Mouse (Mus musculus): ENCODE measurements at regions not wholly inside any gene's neighbourhood (a gene's known extent, or its start where the extent isn't known, plus 50 kb on each side); places are given as distances from the start of the nearest gene placed in this dataset.
"Not testable (repeated sequence)": the region's sequence is repeated elsewhere in the genome, so short reads cannot be mapped to it uniquely, and the experiment has no call there.

- DNase-seq (ENCODE audit: low spot score) (no peak), ATAC-seq (replicated peaks; ENCODE audit: low FRiP score) (no peak)
- H3K9ac ChIP-seq (ENCODE audit: low read depth, low read length), result no peak overlapping the region
- no peaks in the 10 kb centered on the region for H3K36me3 ChIP-seq (ENCODE audit: control insufficient read depth, insufficient read depth, low read length)
- no peaks in the 10 kb centered on the region for H3K4me1 ChIP-seq (replicated peaks; ENCODE audit: control insufficient read depth, insufficient read depth, low read length)
- H3K4me2 ChIP-seq, result no peak overlapping the region
- H3K9me3 ChIP-seq (ENCODE audit: control insufficient read depth, low read length), result no peaks in the 10 kb centered on the region
- H3K4me3 ChIP-seq (ENCODE audit: low read depth, low read length), result no peak overlapping the region
- WGBS, result 74% methylated on average over 3 of the region's 3 CpGs
- H3K27ac ChIP-seq (ENCODE audit: low read depth, low read length), result no peak overlapping the region
- H3K27me3 ChIP-seq (replicated peaks; ENCODE audit: control insufficient read depth, insufficient read depth, low read length), result no peaks in the 10 kb centered on the region
Measured at GRCm38 (mm10) chr2:48349794-48350193, 464.1 kb upstream of the Acvr2a start.

DNA sequence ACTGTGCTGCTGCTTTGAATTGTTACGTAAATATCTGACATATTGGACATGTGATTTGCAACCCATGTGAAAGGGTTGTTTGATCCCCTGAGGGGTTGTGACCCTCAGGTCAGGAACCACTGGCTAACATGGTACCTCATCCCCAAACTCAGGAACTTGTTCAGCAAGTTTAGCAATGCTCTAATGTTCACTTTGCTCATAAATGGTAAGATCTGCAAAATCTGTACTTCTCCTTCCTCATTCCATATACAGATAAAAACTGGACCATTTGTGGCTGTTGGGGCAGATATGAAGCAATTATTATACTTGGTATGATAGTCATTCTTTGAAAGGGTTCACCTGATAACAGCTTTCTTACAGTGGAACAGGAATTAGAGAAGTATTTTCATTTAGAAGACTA is 463.7 kb upstream of the Acvr2a start:
- H3K4me3 ChIP-seq (ENCODE audit: low read depth, low read length), result no peak overlapping the region
- no peak overlapping the region for H3K9ac ChIP-seq (ENCODE audit: low read depth, low read length)
- DNase-seq (ENCODE audit: low spot score) (no peak), ATAC-seq (replicated peaks; ENCODE audit: low FRiP score) (no peak)
- no peaks in the 10 kb centered on the region for H3K27me3 ChIP-seq (replicated peaks; ENCODE audit: control insufficient read depth, insufficient read depth, low read length)
- H3K4me1 ChIP-seq (replicated peaks; ENCODE audit: control insufficient read depth, insufficient read depth, low read length), result no peaks in the 10 kb centered on the region
- no peak overlapping the region for H3K27ac ChIP-seq (ENCODE audit: low read depth, low read length)
- H3K4me2 ChIP-seq, result no peak overlapping the region
- no peaks in the 10 kb centered on the region for H3K36me3 ChIP-seq (ENCODE audit: control insufficient read depth, insufficient read depth, low read length)
- 84% methylated on average over 1 of the region's 1 CpGs for WGBS
- H3K9me3 ChIP-seq (ENCODE audit: control insufficient read depth, low read length), result no peaks in the 10 kb centered on the region

GRCm38 (mm10) chr2:48371572-48371971 is 442.3 kb upstream of the Acvr2a start:
- H3K4me1 ChIP-seq (replicated peaks; ENCODE audit: control insufficient read depth, insufficient read depth, low read length); DNase-seq (ENCODE audit: low spot score); H3K4me3 ChIP-seq (ENCODE audit: low read depth, low read length); H3K9me3 ChIP-seq (ENCODE audit: control insufficient read depth, low read length); H3K27ac ChIP-seq (ENCODE audit: low read depth, low read length); H3K4me2 ChIP-seq; H3K27me3 ChIP-seq (replicated peaks; ENCODE audit: control insufficient read depth, insufficient read depth, low read length); H3K36me3 ChIP-seq (ENCODE audit: control insufficient read depth, insufficient read depth, low read length); H3K9ac ChIP-seq (ENCODE audit: low read depth, low read length): not testable (repeated sequence)
- ATAC-seq (replicated peaks; ENCODE audit: low FRiP score), result 0 out of 2 replicates have a peak, but pooled peaks have one; percentile 41
- WGBS, result 53% methylated on average over 4 of the region's 4 CpGs

DNA sequence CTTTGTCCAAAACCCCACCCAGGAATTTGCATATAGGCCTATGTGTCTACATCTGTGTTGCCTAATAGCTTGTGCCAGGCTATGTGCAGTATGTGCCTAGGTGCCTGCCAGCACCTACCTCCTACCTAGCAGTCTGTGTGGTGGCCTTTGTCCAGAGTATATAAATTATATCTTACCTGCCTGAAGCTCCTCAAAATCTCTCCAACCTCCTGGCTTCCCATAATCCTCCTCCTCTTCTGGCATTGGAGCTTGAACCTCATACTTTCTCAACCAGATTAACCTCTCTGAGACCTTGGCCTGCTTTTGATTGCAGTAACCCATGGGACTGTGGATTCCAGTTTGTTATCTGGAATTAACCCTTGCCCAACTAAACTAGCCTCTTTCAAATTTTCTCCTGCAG is 440.8 kb upstream of the Acvr2a start:
- no peak overlapping the region for H3K27ac ChIP-seq (ENCODE audit: low read depth, low read length)
- DNase-seq (ENCODE audit: low spot score), result no peak
- no peaks in the 10 kb centered on the region for H3K27me3 ChIP-seq (replicated peaks; ENCODE audit: control insufficient read depth, insufficient read depth, low read length)
- H3K9me3 ChIP-seq (ENCODE audit: control insufficient read depth, low read length), result no peaks in the 10 kb centered on the region
- no peak overlapping the region for H3K4me2 ChIP-seq
- no peak for ATAC-seq (replicated peaks; ENCODE audit: low FRiP score)
- H3K4me1 ChIP-seq (replicated peaks; ENCODE audit: control insufficient read depth, insufficient read depth, low read length), result no peaks in the 10 kb centered on the region
- H3K4me3 ChIP-seq (ENCODE audit: low read depth, low read length), result no peak overlapping the region
- no peaks in the 10 kb centered on the region for H3K36me3 ChIP-seq (ENCODE audit: control insufficient read depth, insufficient read depth, low read length)
- no peak overlapping the region for H3K9ac ChIP-seq (ENCODE audit: low read depth, low read length)

GRCm38 (mm10) chr2:48374302-48374701 is 439.6 kb upstream of the Acvr2a start:
- Histone ChIP-seq H3K4me2 (no peak overlapping the region), H3K36me3 (ENCODE audit: control insufficient read depth, insufficient read depth, low read length) (no peaks in the 10 kb centered on the region), H3K27me3 (replicated peaks; ENCODE audit: control insufficient read depth, insufficient read depth, low read length) (no peaks in the 10 kb centered on the region), H3K27ac (ENCODE audit: low read depth, low read length) (no peak overlapping the region), H3K4me3 (ENCODE audit: low read depth, low read length) (no peak overlapping the region), H3K9ac (ENCODE audit: low read depth, low read length) (no peak overlapping the region), H3K9me3 (ENCODE audit: control insufficient read depth, low read length) (no peaks in the 10 kb centered on the region), H3K4me1 (replicated peaks; ENCODE audit: control insufficient read depth, insufficient read depth, low read length) (no peaks in the 10 kb centered on the region)
- 47% methylated on average over 4 of the region's 4 CpGs for WGBS
- DNase-seq (ENCODE audit: low spot score), result no peak
- no peak for ATAC-seq (replicated peaks; ENCODE audit: low FRiP score)

DNA sequence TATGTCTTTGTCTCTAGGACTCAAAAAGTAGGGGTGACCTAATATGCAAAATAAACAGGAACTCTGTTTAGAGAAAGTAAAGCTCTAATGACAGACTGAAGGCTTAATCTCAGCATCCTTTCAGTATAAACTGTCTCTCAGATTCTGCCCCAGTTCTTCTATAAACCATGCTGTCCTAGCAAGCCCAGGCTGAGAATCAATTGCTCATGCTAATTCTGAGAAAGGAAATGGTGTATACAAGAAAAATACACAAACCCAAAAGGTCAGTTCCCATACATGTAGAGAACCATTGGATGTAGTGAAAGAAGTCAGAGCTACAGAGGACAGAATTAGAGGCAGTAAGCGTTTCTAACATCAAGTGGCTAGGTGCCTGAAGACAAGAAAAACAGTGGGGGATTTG is 435.7 kb upstream of the Acvr2a start:
- DNase-seq (ENCODE audit: low spot score) (no peak), ATAC-seq (replicated peaks; ENCODE audit: low FRiP score) (no peak)
- Histone ChIP-seq H3K36me3 (ENCODE audit: control insufficient read depth, insufficient read depth, low read length) (no peaks in the 10 kb centered on the region), H3K4me2 (no peak overlapping the region), H3K9ac (ENCODE audit: low read depth, low read length) (no peak overlapping the region), H3K9me3 (ENCODE audit: control insufficient read depth, low read length) (no peaks in the 10 kb centered on the region), H3K4me3 (ENCODE audit: low read depth, low read length) (no peak overlapping the region), H3K27ac (ENCODE audit: low read depth, low read length) (no peak overlapping the region), H3K27me3 (replicated peaks; ENCODE audit: control insufficient read depth, insufficient read depth, low read length) (no peaks in the 10 kb centered on the region), H3K4me1 (replicated peaks; ENCODE audit: control insufficient read depth, insufficient read depth, low read length) (no peaks in the 10 kb centered on the region)
- WGBS, result 86% methylated on average over 1 of the region's 1 CpGs

- no peak overlapping the region for H3K27ac ChIP-seq (ENCODE audit: low read depth, low read length)
- H3K9ac ChIP-seq (ENCODE audit: low read depth, low read length), result no peak overlapping the region
- WGBS, result 68% methylated on average over 2 of the region's 2 CpGs
- no peak overlapping the region for H3K4me2 ChIP-seq
- no peaks in the 10 kb centered on the region for H3K4me1 ChIP-seq (replicated peaks; ENCODE audit: control insufficient read depth, insufficient read depth, low read length)
- no peaks in the 10 kb centered on the region for H3K27me3 ChIP-seq (replicated peaks; ENCODE audit: control insufficient read depth, insufficient read depth, low read length)
- no peak overlapping the region for H3K4me3 ChIP-seq (ENCODE audit: low read depth, low read length)
- H3K36me3 ChIP-seq (ENCODE audit: control insufficient read depth, insufficient read depth, low read length), result no peaks in the 10 kb centered on the region
- DNase-seq (ENCODE audit: low spot score) (no peak), ATAC-seq (replicated peaks; ENCODE audit: low FRiP score) (no peak)
- no peaks in the 10 kb centered on the region for H3K9me3 ChIP-seq (ENCODE audit: control insufficient read depth, low read length)
Measured at GRCm38 (mm10) chr2:48378749-48379148, 435.2 kb upstream of the Acvr2a start.

DNA sequence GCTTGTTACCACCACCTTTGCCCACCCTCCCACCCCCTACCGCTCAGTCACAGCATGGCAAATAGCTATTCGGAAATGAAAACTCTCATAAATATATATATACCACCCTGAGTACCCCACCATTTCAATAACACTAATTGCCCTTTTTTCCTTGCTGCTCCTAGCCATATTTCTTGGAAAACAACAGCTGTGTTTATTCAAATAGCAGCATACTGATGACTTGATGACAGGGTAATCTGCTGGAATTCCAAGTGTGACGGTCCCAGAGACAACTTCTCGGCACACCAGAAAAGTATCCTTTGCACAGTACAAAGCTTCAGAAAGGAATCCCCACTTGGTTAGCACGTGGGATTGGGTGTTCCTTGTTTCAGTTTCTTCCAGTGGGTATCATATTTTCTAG is 433.8 kb upstream of the Acvr2a start:
- Histone ChIP-seq H3K27ac (ENCODE audit: low read depth, low read length) (no peak overlapping the region), H3K27me3 (replicated peaks; ENCODE audit: control insufficient read depth, insufficient read depth, low read length) (no peaks in the 10 kb centered on the region), H3K36me3 (ENCODE audit: control insufficient read depth, insufficient read depth, low read length) (no peaks in the 10 kb centered on the region), H3K4me2 (no peak overlapping the region), H3K9ac (ENCODE audit: low read depth, low read length) (no peak overlapping the region), H3K4me3 (ENCODE audit: low read depth, low read length) (no peak overlapping the region), H3K9me3 (ENCODE audit: control insufficient read depth, low read length) (no peaks in the 10 kb centered on the region), H3K4me1 (replicated peaks; ENCODE audit: control insufficient read depth, insufficient read depth, low read length) (no peaks in the 10 kb centered on the region)
- ATAC-seq (replicated peaks; ENCODE audit: low FRiP score) (no peak), DNase-seq (ENCODE audit: low spot score) (no peak)
- WGBS, result 66% methylated on average over 5 of the region's 5 CpGs

GRCm38 (mm10) chr2:48380786-48381185 is 433.1 kb upstream of the Acvr2a start:
- Histone ChIP-seq H3K27me3 (replicated peaks; ENCODE audit: control insufficient read depth, insufficient read depth, low read length) (no peaks in the 10 kb centered on the region), H3K4me2 (no peak overlapping the region), H3K9me3 (ENCODE audit: control insufficient read depth, low read length) (no peaks in the 10 kb centered on the region), H3K36me3 (ENCODE audit: control insufficient read depth, insufficient read depth, low read length) (no peaks in the 10 kb centered on the region), H3K4me3 (ENCODE audit: low read depth, low read length) (no peak overlapping the region), H3K27ac (ENCODE audit: low read depth, low read length) (no peak overlapping the region), H3K9ac (ENCODE audit: low read depth, low read length) (no peak overlapping the region), H3K4me1 (replicated peaks; ENCODE audit: control insufficient read depth, insufficient read depth, low read length) (no peaks in the 10 kb centered on the region)
- no peak for ATAC-seq (replicated peaks; ENCODE audit: low FRiP score)
- WGBS, result 64% methylated on average over 2 of the region's 2 CpGs
- no peak for DNase-seq (ENCODE audit: low spot score)
